Mouse (Mus musculus) ES-Bruce4 (cell line): Measurements from ENCODE around the gene Camta2. TPM values are rescaled to one million over a fixed set of nuclear protein-coding genes. Genes with fewer than 3 reads are reported as not detected.

Experiments
- H3K27ac ChIP-seq: 2 replicates; pipeline ENCODE4 v1.5.1; 2012; ENCODE audit warnings: low read length, inconsistent platforms; ENCODE audit not compliant: insufficient read depth
- H3K27me3 ChIP-seq: 2 replicates; pipeline ENCODE4 v1.6.1; 2012; ENCODE audit warnings: mild to moderate bottlenecking, low read length, inconsistent platforms; ENCODE audit not compliant: control insufficient read depth, poor library complexity, insufficient read depth, severe bottlenecking
- H3K36me3 ChIP-seq: 2 replicates; pipeline ENCODE4 v1.6.1; 2012; ENCODE audit warnings: inconsistent platforms, mild to moderate bottlenecking, low read length, moderate library complexity; ENCODE audit not compliant: control insufficient read depth, poor library complexity, insufficient read depth, severe bottlenecking
- H3K4me1 ChIP-seq: one replicate; pipeline ENCODE4 v1.8.1; 2011; ENCODE audit warnings: low read length; ENCODE audit not compliant: control insufficient read depth, insufficient read depth
- H3K4me3 ChIP-seq: 2 replicates; pipeline ENCODE4 v1.5.1; 2011; ENCODE audit warnings: low read depth, mild to moderate bottlenecking, low read length
- H3K9ac ChIP-seq: 2 replicates; pipeline ENCODE4 v1.6.1; 2012; ENCODE audit warnings: low read depth, mild to moderate bottlenecking, inconsistent platforms; ENCODE audit not compliant: poor library complexity, severe bottlenecking
- H3K9me3 ChIP-seq: replicated peaks from 2 replicates; pipeline ENCODE4 v1.6.1; 2012; ENCODE audit warnings: mild to moderate bottlenecking, low read length, inconsistent platforms; ENCODE audit not compliant: control insufficient read depth, poor library complexity, insufficient read depth, severe bottlenecking
- CTCF ChIP-seq: IDR thresholded peaks from one replicate; pipeline ENCODE4 v1.8.1; 2011; ENCODE audit warnings: low read depth, low read length
- EP300 ChIP-seq: IDR thresholded peaks from 2 replicates; pipeline ENCODE4 v1.6.1; 2011; ENCODE audit warnings: low read depth, low read length; ENCODE audit not compliant: insufficient read depth
- POLR2A ChIP-seq: IDR thresholded peaks from one replicate; pipeline ENCODE4 v1.8.1; 2011; ENCODE audit warnings: low read length; ENCODE audit not compliant: insufficient read depth
- polyA plus RNA-seq: library from polyadenylated mRNA; stranded (reverse); fragments of >200 nt; gene quantifications from 2 replicates; pipeline ENCODE4 v1.2.4, GENCODE M21; 2011; ENCODE audit warnings: low read depth; ENCODE audit not compliant: missing spikeins, insufficient read depth, insufficient read length

The Camta2 gene
- polyA plus RNA-seq: 10.0 and 12.8 TPM in 2 replicates

- no peak for TF ChIP-seq EP300
- peak; percentile 33 for TF ChIP-seq CTCF
- peak; percentile 32 for TF ChIP-seq POLR2A
- peak within 1 kb of the TSS; percentile 90 for H3K4me3 ChIP-seq
- no peaks in the 10 kb centered on the region for H3K36me3 ChIP-seq
- peak within 1 kb of the TSS; percentile 67 for H3K9ac ChIP-seq
- no peaks in the 10 kb centered on the region for H3K27me3 ChIP-seq
- H3K4me1 ChIP-seq: peaks cover 2% of the 10 kb centered on the region
- H3K27ac ChIP-seq: no peak within 1 kb of the TSS
- no peaks in the 10 kb centered on the region for H3K9me3 ChIP-seq
Observed at GRCm38 (mm10) chr11:70687601-70688199, at the start of gene Camta2. TSS of gene Camta2 (minus strand) at chr11:70688105.

GRCm38 (mm10) chr11:70733256-70733655 lies 45.4 kb upstream of the Camta2 start:
- no peaks in the 10 kb centered on the region for H3K4me1 ChIP-seq

GRCm38 (mm10) chr11:70731178-70731577 lies 43.3 kb upstream of the Camta2 start:
- Histone ChIP-seq H3K4me3 (no peak overlapping the region), H3K9me3 (no peaks in the 10 kb centered on the region), H3K27me3 (no peaks in the 10 kb centered on the region), H3K4me1 (no peaks in the 10 kb centered on the region), H3K27ac (no peak overlapping the region), H3K9ac (no peak overlapping the region), H3K36me3 (peaks cover 6% of the 10 kb centered on the region; the same call in 1 of the 2 replicates)
- TF ChIP-seq EP300 (no peak), CTCF (no peak), POLR2A (no peak)

More at GRCm38 (mm10) chr11:70733256-70733655, 45.4 kb upstream of the Camta2 start:
- Histone ChIP-seq H3K4me3 (no peak overlapping the region), H3K27ac (no peak overlapping the region), H3K27me3 (no peaks in the 10 kb centered on the region), H3K36me3 (no peaks in the 10 kb centered on the region), H3K9me3 (no peaks in the 10 kb centered on the region), H3K9ac (no peak overlapping the region)
- no peak for TF ChIP-seq CTCF
- TF ChIP-seq EP300: no peak
- no peak for TF ChIP-seq POLR2A

GRCm38 (mm10) chr11:70730427-70731038 lies 42.6 kb upstream of the Camta2 start:
- no peak overlapping the region for H3K9ac ChIP-seq
- H3K9me3 ChIP-seq: no peaks in the 10 kb centered on the region
- H3K27ac ChIP-seq: no peak overlapping the region
- no peaks in the 10 kb centered on the region for H3K4me1 ChIP-seq
- TF ChIP-seq POLR2A (no peak), EP300 (no peak), CTCF (no peak)
- H3K4me3 ChIP-seq: no peak overlapping the region
- H3K27me3 ChIP-seq: no peaks in the 10 kb centered on the region
- H3K36me3 ChIP-seq: peaks cover 7% of the 10 kb centered on the region; the same call in 1 of the 2 replicates

GRCm38 (mm10) chr11:70727385-70727784 lies 39.5 kb upstream of the Camta2 start:
- no peak for TF ChIP-seq CTCF
- no peak for TF ChIP-seq POLR2A
- TF ChIP-seq EP300: no peak
- Histone ChIP-seq H3K27me3 (no peaks in the 10 kb centered on the region), H3K9ac (no peak overlapping the region), H3K9me3 (no peaks in the 10 kb centered on the region), H3K4me1 (no peaks in the 10 kb centered on the region), H3K36me3 (peaks cover 16% of the 10 kb centered on the region; the same call in 1 of the 2 replicates), H3K4me3 (no peak overlapping the region), H3K27ac (no peak overlapping the region)

- TF ChIP-seq POLR2A: no peak
- TF ChIP-seq EP300: no peak
- no peak for TF ChIP-seq CTCF
- H3K36me3 ChIP-seq: peaks cover 16% of the 10 kb centered on the region; the same call in 1 of the 2 replicates
- no peak overlapping the region for H3K4me3 ChIP-seq
- H3K27ac ChIP-seq: no peak overlapping the region
- H3K9me3 ChIP-seq: no peaks in the 10 kb centered on the region
- H3K9ac ChIP-seq: peak overlapping the region; percentile 38; the same call in 1 of the 2 replicates
- no peaks in the 10 kb centered on the region for H3K4me1 ChIP-seq
- no peaks in the 10 kb centered on the region for H3K27me3 ChIP-seq
Observed at GRCm38 (mm10) chr11:70726585-70726984, 38.7 kb upstream of the Camta2 start.
